Mouse (Mus musculus): Measurements from ENCODE around the gene Tspan9.

Gene Tspan9

DNA sequence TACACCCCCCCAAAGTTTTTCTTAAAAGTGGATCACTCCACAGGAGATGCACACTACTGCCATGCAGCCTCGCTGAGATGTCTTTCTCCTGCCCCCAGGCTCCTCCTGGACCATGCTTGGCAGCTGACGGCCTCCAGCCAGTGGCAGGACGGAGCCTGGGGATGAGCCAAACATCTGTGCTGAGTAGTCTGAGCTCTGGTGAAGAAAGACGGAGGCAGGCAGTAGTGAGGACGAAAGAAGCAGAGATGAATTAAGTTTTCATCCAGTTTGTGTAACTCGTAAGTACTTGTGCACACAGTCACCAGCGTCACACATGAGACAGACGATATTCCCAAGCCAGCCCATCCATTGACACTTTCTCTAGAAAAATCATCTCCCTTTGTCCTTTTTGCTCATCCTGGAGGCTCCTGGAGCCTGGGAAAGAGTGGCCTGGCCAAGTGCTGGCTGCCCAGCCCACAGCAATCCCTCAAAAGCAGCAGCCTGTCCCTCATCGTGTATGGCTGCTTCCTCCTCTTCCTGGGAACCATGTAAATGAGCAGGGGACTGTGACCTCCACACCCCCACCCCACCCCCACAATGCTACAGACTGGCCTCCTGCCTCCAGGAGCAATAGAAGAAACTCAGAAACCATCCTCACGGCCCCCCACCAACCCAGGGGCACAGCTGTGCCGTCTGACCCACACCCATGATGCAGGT, 110.1 kb downstream of the Tspan9 start:
- no peak for TF ChIP-seq GATA4 (IDR thresholded peaks at IDR 0.05; ENCODE audit: insufficient replicate concordance, low read length)

DNA sequence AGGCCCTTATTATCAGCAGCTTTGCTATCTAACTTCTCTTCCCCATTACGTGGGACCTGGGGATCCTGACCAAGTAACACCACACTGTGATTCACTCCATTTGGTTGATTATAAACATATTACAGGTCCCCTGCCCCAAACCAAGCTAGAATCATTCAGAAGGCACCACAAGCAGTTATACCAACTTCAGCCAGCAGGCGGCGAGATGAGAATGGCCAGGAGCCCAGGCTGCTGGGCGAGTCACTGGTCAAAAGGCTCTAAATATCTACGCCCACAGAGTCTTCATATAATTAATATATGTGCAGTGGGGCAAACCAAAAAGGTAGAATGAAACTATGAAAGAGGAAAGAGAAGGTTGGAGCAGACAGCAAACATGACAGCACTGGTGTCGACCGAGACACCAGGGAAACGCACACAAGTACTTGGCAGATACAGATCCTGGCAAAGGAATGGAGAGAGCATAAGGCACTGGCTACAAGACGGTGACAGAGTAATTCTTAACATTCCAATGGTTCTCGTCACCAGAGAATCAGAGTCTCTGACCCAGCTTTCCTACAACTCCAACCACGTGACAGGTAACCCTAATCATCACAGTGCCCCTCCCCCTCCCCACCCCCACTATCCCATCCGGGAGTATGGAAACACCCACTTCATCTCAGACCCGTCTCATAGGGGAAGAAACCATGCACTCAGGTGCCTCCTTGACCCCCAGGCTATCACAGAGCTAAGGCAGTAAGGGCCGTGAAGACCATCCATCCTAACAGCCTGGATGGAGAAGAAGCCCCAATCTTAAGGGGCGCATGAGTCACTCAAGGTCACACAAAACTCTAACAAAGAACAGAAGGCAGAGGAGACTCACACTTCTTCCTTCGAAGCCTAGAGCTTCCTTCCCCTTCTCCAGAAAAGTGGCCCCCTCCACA, 110.9 kb downstream of the Tspan9 start:
- TF ChIP-seq GATA4 (IDR thresholded peaks at IDR 0.05; ENCODE audit: insufficient replicate concordance, low read length): no peak

GRCm38 (mm10) chr6:128031584-128031983, 111.8 kb downstream of the Tspan9 start:
- no peak for TF ChIP-seq GATA4 (IDR thresholded peaks at IDR 0.05; ENCODE audit: insufficient replicate concordance, low read length)

GRCm38 (mm10) chr6:128031096-128031495, 112.3 kb downstream of the Tspan9 start:
- TF ChIP-seq GATA4 (IDR thresholded peaks at IDR 0.05; ENCODE audit: insufficient replicate concordance, low read length): no peak

DNA sequence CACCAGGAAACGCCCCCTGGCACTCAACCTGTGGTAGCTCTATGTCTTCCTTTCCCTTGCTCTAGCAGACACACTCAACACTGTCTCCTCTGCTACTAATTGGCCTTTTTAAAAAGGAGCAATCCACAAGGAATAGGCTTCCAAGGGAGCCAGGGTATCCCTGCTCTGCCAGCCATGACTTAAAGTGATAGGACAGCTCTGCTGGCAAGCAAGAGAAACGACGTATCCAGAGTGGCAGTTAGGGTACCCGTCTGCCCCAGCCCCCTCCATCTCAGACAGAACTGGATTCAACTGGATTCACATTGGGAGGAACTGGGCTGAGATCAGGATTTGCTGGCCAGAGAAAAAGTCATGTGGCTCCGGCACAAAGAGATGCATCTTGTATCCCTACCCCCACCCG, 112.9 kb downstream of the Tspan9 start:
- no peak for TF ChIP-seq GATA4 (IDR thresholded peaks at IDR 0.05; ENCODE audit: insufficient replicate concordance, low read length)

DNA sequence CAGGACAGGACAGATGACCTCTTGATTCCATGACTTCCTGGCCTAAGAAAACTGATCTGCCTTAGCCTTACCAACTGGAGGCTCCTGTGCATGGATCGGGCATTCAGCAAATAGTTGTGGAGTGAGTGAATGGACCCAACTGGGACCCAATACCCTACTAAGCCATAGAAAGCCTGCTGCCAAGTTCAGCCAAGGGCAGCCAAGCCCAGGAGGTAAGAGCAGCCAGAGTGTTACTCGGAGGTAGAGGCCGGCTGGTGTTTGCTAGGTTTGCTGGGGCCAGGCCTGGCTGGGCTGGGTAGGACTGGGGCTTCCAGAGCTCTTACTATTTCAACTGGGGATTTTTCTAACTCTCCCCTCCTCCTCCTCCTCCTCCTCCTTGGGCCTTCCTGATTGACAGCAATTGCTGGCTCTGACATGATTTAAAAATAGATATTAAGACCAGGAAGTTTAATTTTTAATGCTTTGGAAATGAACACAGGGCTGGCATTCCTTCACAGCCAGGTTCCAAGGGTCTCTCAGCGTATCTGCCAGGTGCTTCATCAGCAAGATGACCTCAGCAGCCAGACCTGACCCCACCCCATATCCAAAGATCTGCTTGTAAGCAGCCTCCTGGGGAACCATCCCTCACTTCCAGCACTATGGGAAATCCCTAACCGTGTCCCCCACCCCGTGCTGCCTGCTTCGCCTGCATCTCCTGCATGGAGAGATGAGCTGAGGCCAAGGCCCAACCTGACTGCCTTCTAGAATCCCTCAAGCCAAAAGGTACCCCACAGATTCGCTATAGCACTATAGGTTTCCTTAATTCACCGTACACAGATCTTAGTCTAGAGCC, 113.7 kb downstream of the Tspan9 start:
- TF ChIP-seq GATA4 (IDR thresholded peaks at IDR 0.05; ENCODE audit: insufficient replicate concordance, low read length): no peak

- TF ChIP-seq GATA4 (IDR thresholded peaks at IDR 0.05; ENCODE audit: insufficient replicate concordance, low read length): no peak
Measured at GRCm38 (mm10) chr6:128028116-128028940, 115.1 kb downstream of the Tspan9 start.

DNA sequence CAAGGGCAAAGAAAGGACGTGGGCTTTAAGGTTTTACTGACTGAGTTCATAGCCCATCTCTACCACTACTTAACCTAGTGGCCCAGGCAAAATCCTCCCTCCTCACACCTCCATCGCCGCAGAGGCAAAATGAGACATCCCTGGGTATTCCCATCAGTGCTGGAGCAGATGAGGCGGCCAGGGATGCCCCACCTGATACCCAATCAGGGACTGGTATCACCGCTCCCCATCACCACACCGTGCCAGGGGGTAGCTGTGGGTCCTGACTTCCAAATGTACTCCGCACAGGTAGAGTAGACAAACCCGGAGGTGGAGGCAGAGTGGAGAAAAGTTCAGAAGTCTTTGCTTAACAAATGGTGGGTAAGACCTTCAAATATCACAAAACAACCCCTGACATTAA, 117.4 kb downstream of the Tspan9 start:
- TF ChIP-seq GATA4 (IDR thresholded peaks at IDR 0.05; ENCODE audit: insufficient replicate concordance, low read length): no peak

DNA sequence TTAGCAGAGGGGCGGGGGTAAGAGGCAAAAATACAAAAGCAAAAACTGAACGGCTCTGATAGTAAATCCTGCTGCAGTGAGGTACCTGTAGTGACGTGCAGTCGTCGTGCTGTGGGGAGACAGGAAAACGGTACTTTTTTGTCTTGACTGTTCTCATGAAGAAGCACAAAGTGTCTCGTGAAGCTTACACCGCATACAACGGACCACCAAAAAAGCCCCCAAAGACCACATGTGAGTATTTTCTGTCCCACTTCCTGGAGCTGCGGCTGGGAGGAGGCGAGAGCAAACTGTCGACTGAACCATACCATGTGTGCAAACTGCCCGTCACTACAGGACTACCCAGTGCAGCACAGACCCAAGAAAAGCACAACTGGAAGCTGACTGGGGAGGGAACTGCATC, 117.8 kb downstream of the Tspan9 start:
- no peak for TF ChIP-seq GATA4 (IDR thresholded peaks at IDR 0.05; ENCODE audit: insufficient replicate concordance, low read length)

- no peak for TF ChIP-seq GATA4 (IDR thresholded peaks at IDR 0.05; ENCODE audit: insufficient replicate concordance, low read length)
Measured at GRCm38 (mm10) chr6:128022207-128022606, 121.2 kb downstream of the Tspan9 start.

DNA sequence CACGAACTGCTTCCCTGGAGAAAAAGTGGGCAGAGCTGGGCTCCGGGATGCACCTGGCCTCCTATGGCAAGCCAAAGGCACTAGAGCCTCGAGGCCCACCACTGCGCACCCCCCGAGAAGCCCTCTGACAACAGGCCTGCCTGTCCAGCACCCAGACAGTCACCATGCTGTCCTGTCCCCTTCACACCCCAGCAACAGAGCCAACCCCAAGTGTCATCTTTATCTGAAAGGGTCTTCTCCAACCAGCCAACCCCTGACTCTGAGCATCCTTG, 121.5 kb downstream of the Tspan9 start:
- TF ChIP-seq GATA4 (IDR thresholded peaks at IDR 0.05; ENCODE audit: insufficient replicate concordance, low read length): no peak

DNA sequence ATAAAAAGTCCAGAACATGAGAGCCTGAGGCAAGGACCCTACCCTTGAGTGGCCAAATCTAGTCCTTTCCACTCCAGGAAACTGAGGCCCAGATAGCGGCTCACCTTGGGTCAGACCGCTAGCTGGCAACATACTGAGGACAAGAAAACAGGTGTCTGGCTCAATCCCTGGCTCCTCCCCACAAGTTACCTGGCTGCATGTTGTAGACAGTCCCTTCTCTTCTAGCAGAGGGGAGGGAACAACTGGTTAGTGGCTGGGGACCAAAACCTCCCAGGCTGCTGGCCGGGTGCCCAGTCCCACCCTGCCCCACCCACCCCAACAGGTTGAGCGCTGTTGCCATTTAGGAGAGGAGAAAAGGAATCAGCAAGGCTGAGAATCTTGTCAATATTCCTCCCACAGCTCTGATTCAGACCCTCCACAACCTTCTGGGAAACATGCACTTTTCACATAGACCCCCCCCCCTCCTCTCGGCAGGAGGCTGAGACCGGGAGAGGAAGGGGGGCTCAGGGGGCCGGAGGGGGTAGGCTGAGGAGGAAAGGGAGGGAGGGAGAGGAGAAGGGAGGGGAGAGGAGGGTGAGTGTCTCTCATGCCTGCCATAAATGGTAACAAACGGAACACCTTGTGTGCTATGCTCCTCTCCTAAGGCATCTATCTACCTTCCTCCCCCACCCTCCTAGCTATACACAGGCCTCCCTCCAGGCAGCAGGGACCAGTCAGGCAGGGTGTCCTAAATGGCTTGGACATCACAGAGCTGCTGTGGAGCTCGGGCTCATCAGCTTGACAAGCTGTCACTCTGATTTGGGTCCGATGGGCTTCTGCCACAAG, 122.1 kb downstream of the Tspan9 start:
- no peak for TF ChIP-seq GATA4 (IDR thresholded peaks at IDR 0.05; ENCODE audit: insufficient replicate concordance, low read length)

- no peak for TF ChIP-seq GATA4 (IDR thresholded peaks at IDR 0.05; ENCODE audit: insufficient replicate concordance, low read length)
Measured at GRCm38 (mm10) chr6:128020521-128021057, 122.8 kb downstream of the Tspan9 start.

GRCm38 (mm10) chr6:128020053-128020452, 123.3 kb downstream of the Tspan9 start:
- no peak for TF ChIP-seq GATA4 (IDR thresholded peaks at IDR 0.05; ENCODE audit: insufficient replicate concordance, low read length)

All from liver, adult (tissue).